Mouse (Mus musculus) forebrain, embryonic 11.5 days (tissue): ENCODE results near the gene Mlh3. TPM values are rescaled to one million over a fixed set of nuclear protein-coding genes. Genes with fewer than 3 reads are reported as not detected.
A peak's percentile ranks its signal among the peaks of the same experiment; 100 is the strongest.

Experiments
- ATAC-seq: fragments of 200-750 bp; cut with Nextera tagmentation; replicated peaks from 2 replicates; pipeline ENCODE4 v1.8.0; 2017; ENCODE audit warnings: moderate TSS enrichment; ENCODE audit not compliant: low FRiP score
- DNase-seq: peaks from one replicate; pipeline ENCODE4 v3.0.0-alpha.2; 2017; ENCODE audit warnings: low spot score
- H3K27ac ChIP-seq: fragments of 300-500 bp; sonication (generic); 2 replicates; pipeline ENCODE4 v1.5.1; 2014; ENCODE audit warnings: low read depth, low read length
- H3K27me3 ChIP-seq: fragments of 300-500 bp; sonication (generic); 2 replicates; pipeline ENCODE4 v1.6.1; 2014; ENCODE audit warnings: mild to moderate bottlenecking, low read length, mixed read lengths; ENCODE audit not compliant: control insufficient read depth, insufficient read depth
- H3K36me3 ChIP-seq: fragments of 300-500 bp; sonication (generic); 2 replicates; pipeline ENCODE4 v1.6.1; 2014; ENCODE audit warnings: mild to moderate bottlenecking, low read length, moderate library complexity, mixed read lengths; ENCODE audit not compliant: control insufficient read depth, insufficient read depth
- H3K4me1 ChIP-seq: fragments of 300-500 bp; sonication (generic); replicated peaks from 2 replicates; pipeline ENCODE4 v1.6.1; 2014; ENCODE audit warnings: low read length, mixed read lengths; ENCODE audit not compliant: control insufficient read depth, insufficient read depth
- H3K4me2 ChIP-seq: fragments of 300-500 bp; sonication (generic); 2 replicates; pipeline ENCODE4 v1.6.1; 2014; ENCODE audit warnings: low read depth, mild to moderate bottlenecking, low read length, moderate library complexity, mixed read lengths; ENCODE audit not compliant: severe bottlenecking
- H3K4me3 ChIP-seq: fragments of 300-500 bp; sonication (generic); 2 replicates; pipeline ENCODE4 v1.5.1; 2014; ENCODE audit warnings: low read depth, low read length
- H3K9ac ChIP-seq: fragments of 300-500 bp; sonication (generic); 2 replicates; pipeline ENCODE4 v1.6.1; 2014; ENCODE audit warnings: low read length
- H3K9me3 ChIP-seq: fragments of 300-500 bp; sonication (generic); 2 replicates; pipeline ENCODE4 v1.6.1; 2016; ENCODE audit warnings: low read length, mixed read lengths; ENCODE audit not compliant: control insufficient read depth
- WGBS: fragments of 180-500 bp; shearing (Covaris S2); extraction: QIAGEN DNeasy Blood & Tissue Kit; methylation state at CpG from one replicate; pipeline ENCODE4 v1.1.7; 2014; 5-methylcytosine and 5-hydroxymethylcytosine counted together
- polyA plus RNA-seq: library from polyadenylated mRNA; unstranded; fragments of >200 nt; fragmentation: Nextera tagmentation; extraction: Ambion mirVana; gene quantifications from 2 replicates; pipeline ENCODE4 v1.2.1, GENCODE M21; 2014

Gene Mlh3
- polyA plus RNA-seq, 1 experiment from 2014 or later = 9.8 TPM

DNA sequence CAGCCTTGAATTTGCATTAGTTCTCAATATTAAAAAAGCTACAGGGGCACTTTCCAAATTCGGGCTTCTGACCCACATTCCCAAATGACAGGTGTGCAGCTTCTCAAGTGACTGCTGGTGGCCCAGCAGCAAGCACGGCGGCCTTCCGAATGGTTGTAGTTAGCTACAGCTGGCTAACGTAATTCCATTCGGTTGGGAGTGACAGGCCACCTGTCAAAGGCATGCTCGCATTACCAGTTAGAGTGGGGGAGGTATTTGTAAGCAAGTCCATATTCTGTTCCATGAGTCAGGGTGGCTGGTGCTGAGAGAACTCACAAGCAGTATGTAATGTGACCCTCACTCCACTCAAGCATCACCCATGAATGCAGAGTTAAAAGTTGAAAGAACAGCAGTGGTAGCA lies 43.2 kb downstream of the Mlh3 start:
- no peaks in the 10 kb centered on the region for H3K4me1 ChIP-seq
- H3K27me3 ChIP-seq = no peaks in the 10 kb centered on the region
- H3K27ac ChIP-seq = no peak overlapping the region
- no peak overlapping the region for H3K4me3 ChIP-seq
- H3K4me2 ChIP-seq = no peak overlapping the region
- ATAC-seq (no peak), DNase-seq (no peak)
- WGBS = 77% methylated on average over 7 of the region's 7 CpGs
- no peaks in the 10 kb centered on the region for H3K9me3 ChIP-seq
- no peak overlapping the region for H3K9ac ChIP-seq
- H3K36me3 ChIP-seq = peaks cover 7% of the 10 kb centered on the region

DNA sequence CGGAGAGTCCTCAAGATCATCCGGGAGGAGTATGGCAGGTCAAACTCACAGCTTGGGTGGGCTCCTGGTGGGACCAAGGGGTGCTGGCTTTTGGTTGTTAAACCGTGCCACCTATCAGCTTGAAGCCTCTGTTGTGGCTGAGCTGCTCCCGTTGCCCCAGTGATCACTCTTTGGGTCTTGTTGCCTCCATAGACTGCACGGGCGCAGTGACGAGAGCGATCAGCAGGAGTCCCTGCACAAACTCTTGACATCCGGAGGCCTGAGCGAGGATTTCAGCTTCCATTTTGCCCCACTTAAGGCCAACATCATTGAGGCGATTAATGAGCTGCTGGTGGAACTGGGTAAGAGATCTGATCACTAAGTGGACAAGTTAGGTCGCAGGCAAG lies 50.5 kb downstream of the Mlh3 start:
- H3K9ac ChIP-seq = peak overlapping the region; percentile 64
- no peak overlapping the region for H3K27ac ChIP-seq
- H3K4me3 ChIP-seq = peak overlapping the region; percentile 68
- H3K36me3 ChIP-seq = peaks cover 5% of the 10 kb centered on the region; the same call in 1 of the 2 replicates
- no peaks in the 10 kb centered on the region for H3K9me3 ChIP-seq
- H3K4me1 ChIP-seq = peaks cover 2% of the 10 kb centered on the region; the same call in 1 of the 2 replicates
- H3K27me3 ChIP-seq = no peaks in the 10 kb centered on the region
- WGBS = 5% methylated on average over 12 of the region's 12 CpGs
- ATAC-seq (no peak; the same call in 1 of the 2 replicates), DNase-seq (no peak)
- H3K4me2 ChIP-seq = peak overlapping the region; percentile 73

DNA sequence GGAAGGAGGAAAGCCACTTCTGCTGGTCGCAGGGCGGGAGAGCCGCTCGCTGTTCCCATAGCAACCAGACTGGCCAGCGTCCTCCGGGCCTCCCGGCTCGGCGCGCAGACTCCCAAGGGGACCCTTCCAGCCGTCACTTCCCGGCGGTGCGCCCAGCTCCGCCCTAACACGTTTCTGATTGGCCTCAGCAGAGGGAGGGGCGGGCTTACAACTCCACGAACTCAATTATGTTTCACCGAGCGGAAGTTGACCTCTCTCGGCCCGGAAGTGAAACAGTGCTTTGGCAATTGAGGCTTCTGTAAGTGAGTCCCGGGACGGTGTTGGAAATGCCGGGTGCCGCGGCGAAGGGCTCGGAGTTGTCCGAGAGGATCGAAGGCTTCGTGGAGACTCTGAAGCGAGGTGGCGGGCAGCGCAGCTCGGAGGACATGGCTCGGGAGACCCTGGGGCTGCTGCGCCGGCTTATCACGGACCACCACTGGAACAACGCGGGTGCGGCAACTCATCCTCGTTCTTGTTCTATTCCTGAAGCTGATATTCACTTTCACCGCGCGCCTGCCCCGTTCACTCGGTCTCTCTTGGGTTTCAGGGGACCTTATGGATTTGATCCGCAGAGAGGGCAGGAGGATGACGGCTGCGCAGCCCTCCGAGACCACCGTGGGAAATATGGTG lies 51.0 kb downstream of the Mlh3 start, which contains the start of gene Eif2b2:
Gene Eif2b2, plus strand, starts transcription at position 246 of the 669 bp plus-strand sequence.
- Histone ChIP-seq H3K27ac (no peak within 1 kb of the TSS), H3K4me3 (peak within 1 kb of the TSS; percentile 68), H3K4me2 (peak within 1 kb of the TSS; percentile 73), H3K4me1 (peaks cover 2% of the 10 kb centered on the region; the same call in 1 of the 2 replicates), H3K27me3 (no peaks in the 10 kb centered on the region), H3K9ac (peak within 1 kb of the TSS; percentile 64), H3K36me3 (peaks cover 5% of the 10 kb centered on the region; the same call in 1 of the 2 replicates), H3K9me3 (no peaks in the 10 kb centered on the region)
- ATAC-seq (peak; percentile 100), DNase-seq (peak; percentile 99)
- WGBS = under 1% methylated on average over 54 of the region's 54 CpGs

DNA sequence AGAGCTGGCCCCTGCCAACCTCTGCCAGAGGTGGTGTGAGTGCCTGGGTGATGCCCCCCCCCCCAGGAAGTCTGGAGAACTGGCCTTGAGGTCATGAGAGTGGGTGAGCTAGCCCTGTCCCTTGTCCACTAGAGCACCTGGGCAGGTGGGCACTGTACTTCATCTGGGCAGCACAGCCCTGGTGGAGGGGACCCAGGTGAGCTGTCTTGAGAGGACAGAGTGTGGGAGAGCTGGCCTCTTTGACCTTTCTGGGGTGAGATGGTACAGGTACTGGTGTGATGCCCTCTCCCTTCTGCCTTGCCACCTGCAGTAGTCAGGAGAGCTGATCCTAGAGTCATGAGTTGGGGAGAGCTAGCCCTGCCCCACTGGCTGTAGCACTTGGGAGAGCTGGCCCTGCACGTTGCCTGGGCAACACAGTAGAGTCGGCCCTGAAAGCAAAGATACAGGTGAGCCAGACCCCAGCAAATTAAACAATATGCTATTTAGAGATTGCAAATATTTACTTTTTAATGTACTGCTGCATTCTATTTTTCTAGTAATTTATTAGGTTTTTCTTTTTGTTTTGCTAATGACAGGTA lies 52.6 kb downstream of the Mlh3 start:
- H3K4me2 ChIP-seq = no peak overlapping the region
- no peak overlapping the region for H3K9ac ChIP-seq
- no peaks in the 10 kb centered on the region for H3K36me3 ChIP-seq
- H3K27me3 ChIP-seq = no peaks in the 10 kb centered on the region
- H3K4me3 ChIP-seq = no peak overlapping the region
- peaks cover 2% of the 10 kb centered on the region; the same call in 1 of the 2 replicates for H3K4me1 ChIP-seq
- no peaks in the 10 kb centered on the region for H3K9me3 ChIP-seq
- H3K27ac ChIP-seq = no peak overlapping the region
- 90% methylated on average over 2 of the region's 2 CpGs for WGBS
- ATAC-seq (no peak), DNase-seq (no peak)

DNA sequence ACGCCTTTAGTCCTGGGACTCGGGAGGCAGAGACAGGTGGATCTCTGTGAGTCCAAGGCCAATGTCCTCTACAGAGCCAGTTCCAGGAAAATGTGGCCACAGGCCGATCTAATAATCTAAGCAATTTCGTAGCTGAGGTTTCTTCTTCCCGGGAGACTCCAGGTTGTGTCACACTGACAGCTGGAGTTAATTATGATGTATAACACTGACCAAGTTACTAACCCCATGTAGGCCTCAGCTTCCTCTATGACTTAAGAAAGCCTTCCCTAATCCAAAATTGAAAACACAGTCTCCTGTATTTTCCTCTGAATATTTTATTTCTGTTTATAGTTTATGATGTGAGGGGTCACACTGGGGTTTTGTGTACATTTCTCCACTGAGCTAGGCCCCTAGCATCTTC lies 55.4 kb downstream of the Mlh3 start:
- Histone ChIP-seq H3K4me1 (peaks cover under 1% of the 10 kb centered on the region; the same call in 1 of the 2 replicates), H3K27me3 (no peaks in the 10 kb centered on the region), H3K4me2 (no peak overlapping the region), H3K9ac (no peak overlapping the region), H3K27ac (no peak overlapping the region), H3K36me3 (no peaks in the 10 kb centered on the region), H3K9me3 (no peaks in the 10 kb centered on the region), H3K4me3 (no peak overlapping the region)
- DNase-seq (no peak), ATAC-seq (no peak)
- WGBS = 81% methylated on average over 5 of the region's 5 CpGs

DNA sequence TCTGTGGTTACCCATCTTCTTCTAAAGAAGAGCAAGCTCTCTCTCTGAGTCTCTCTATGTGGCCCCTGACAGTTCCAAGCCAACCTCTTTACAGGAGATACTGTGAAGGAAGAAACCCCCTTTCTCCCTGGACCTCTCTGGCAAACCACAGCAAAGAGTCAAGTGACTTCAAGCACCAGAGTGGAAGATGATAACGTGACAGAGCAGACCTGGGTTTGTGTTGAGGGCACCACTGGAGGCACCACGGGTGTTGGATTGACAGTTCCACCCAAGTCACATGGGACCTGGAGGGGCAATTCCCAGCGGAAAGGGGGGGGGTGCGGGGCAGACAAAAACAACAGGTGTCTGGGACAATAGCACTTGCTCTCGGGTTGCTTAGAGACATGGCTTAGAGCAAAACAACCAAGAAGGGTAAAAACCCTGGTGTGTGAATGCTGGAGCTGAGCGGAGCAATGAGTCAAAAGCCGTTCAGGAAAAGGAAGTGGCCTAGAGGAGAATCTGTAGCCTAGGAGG lies 61.7 kb downstream of the Mlh3 start:
- Histone ChIP-seq H3K9me3 (no peaks in the 10 kb centered on the region), H3K4me3 (no peak overlapping the region), H3K4me1 (no peaks in the 10 kb centered on the region), H3K36me3 (no peaks in the 10 kb centered on the region), H3K27ac (no peak overlapping the region), H3K9ac (no peak overlapping the region), H3K27me3 (no peaks in the 10 kb centered on the region), H3K4me2 (no peak overlapping the region)
- WGBS = 43% methylated on average over 7 of the region's 7 CpGs
- no peak for ATAC-seq
- DNase-seq = no peak

DNA sequence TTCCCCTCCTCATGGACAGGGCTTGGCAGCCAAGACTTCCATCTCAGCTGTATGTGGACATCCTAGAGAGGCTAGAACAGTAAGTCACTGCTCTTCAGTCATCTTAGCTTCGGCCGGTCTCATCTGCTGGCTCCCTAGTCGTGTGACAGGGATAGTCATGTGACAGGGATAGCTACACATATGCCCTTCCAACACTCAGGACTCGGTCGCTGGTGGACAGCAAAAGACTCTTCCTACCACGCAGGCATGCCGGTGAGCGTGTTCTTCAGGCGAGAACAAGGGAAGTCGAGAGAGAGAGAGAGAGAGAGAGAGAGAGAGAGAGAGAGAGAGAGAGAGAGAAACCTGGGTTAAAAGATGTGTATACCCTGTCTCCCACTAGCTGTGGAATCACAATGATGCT lies 65.0 kb downstream of the Mlh3 start:
- Histone ChIP-seq H3K4me2 (no peak overlapping the region), H3K4me1 (peaks cover 11% of the 10 kb centered on the region; the same call in 1 of the 2 replicates), H3K27me3 (no peaks in the 10 kb centered on the region), H3K27ac (no peak overlapping the region), H3K9ac (no peak overlapping the region), H3K9me3 (no peaks in the 10 kb centered on the region), H3K36me3 (no peaks in the 10 kb centered on the region), H3K4me3 (no peak overlapping the region)
- DNase-seq = no peak
- ATAC-seq = no peak
- WGBS = 86% methylated on average over 10 of the region's 10 CpGs

DNA sequence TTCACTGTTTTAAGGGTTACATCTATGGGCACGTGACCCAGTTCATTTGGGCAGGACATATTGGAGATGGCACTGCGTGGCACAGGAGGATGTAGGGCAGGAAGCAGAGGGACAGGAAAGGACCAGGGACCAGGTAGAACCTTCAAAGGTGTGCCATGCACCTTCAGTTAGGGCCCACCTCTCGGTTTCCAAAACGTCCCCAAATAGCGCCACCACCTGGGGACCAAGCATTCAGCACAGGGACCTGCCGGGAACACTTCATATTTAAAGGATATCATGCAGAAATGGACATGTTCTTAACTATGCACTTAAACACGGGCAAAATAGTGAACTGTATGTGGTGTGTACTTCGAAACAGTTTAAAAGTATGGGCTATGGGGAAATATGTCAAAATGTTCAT lies 66.3 kb downstream of the Mlh3 start:
- Histone ChIP-seq H3K4me2 (no peak overlapping the region), H3K9ac (no peak overlapping the region), H3K9me3 (no peaks in the 10 kb centered on the region), H3K4me3 (no peak overlapping the region), H3K36me3 (no peaks in the 10 kb centered on the region), H3K27me3 (no peaks in the 10 kb centered on the region), H3K27ac (no peak overlapping the region), H3K4me1 (peaks cover 11% of the 10 kb centered on the region; the same call in 1 of the 2 replicates)
- DNase-seq (no peak), ATAC-seq (no peak)
- WGBS = 54% methylated on average over 8 of the region's 8 CpGs
